Mouse (Mus musculus) stomach, embryonic 16.5 days (tissue): ENCODE data around the gene Jmjd8. TPM values are rescaled to one million over a fixed set of nuclear protein-coding genes. Genes with fewer than 3 reads are reported as not detected.

Source experiments
- ATAC-seq: fragments of 200-750 bp; cut with Nextera tagmentation; 2 replicates; pipeline ENCODE4 v1.8.0; 2017; ENCODE audit warnings: moderate number of reproducible peaks, moderate TSS enrichment; ENCODE audit not compliant: insufficient read depth, low FRiP score
- H3K27ac ChIP-seq: fragments of 300-500 bp; sonication (generic); 2 replicates; pipeline ENCODE4 v1.5.1; 2014; ENCODE audit warnings: low read length
- H3K27me3 ChIP-seq: fragments of 300-500 bp; sonication (generic); 2 replicates; pipeline ENCODE4 v1.6.1; 2014; ENCODE audit warnings: low read length, control low read depth, mixed read lengths; ENCODE audit not compliant: control insufficient read depth, insufficient read depth
- H3K36me3 ChIP-seq: fragments of 300-500 bp; sonication (generic); 2 replicates; pipeline ENCODE4 v1.6.1; 2014; ENCODE audit warnings: low read length; ENCODE audit not compliant: control insufficient read depth, insufficient read depth
- H3K4me1 ChIP-seq: fragments of 300-500 bp; sonication (generic); 2 replicates; pipeline ENCODE4 v1.6.1; 2014; ENCODE audit warnings: low read length, control low read depth, mixed read lengths; ENCODE audit not compliant: control insufficient read depth, insufficient read depth
- H3K4me2 ChIP-seq: fragments of 300-500 bp; sonication (generic); 2 replicates; pipeline ENCODE4 v1.6.1; 2014; ENCODE audit warnings: low read depth, low read length, mixed read lengths
- H3K4me3 ChIP-seq: fragments of 300-500 bp; sonication (generic); replicated peaks from 2 replicates; pipeline ENCODE4 v1.5.1; 2014; ENCODE audit warnings: mild to moderate bottlenecking, low read length
- H3K9ac ChIP-seq: fragments of 300-500 bp; sonication (generic); 2 replicates; pipeline ENCODE4 v1.6.1; 2014; ENCODE audit warnings: low read length
- H3K9me3 ChIP-seq: fragments of 300-500 bp; sonication (generic); replicated peaks from 2 replicates; pipeline ENCODE4 v1.6.1; 2016; ENCODE audit warnings: low read length, control low read depth; ENCODE audit not compliant: control insufficient read depth
- WGBS: fragments of 180-500 bp; shearing (Covaris S2); extraction: QIAGEN DNeasy Blood & Tissue Kit; methylation state at CpG from one replicate; pipeline ENCODE4 v1.1.7; 2014; 5-methylcytosine and 5-hydroxymethylcytosine counted together
- polyA plus RNA-seq: library from polyadenylated mRNA; unstranded; fragments of >200 nt; fragmentation: Nextera tagmentation; extraction: Ambion mirVana; gene quantifications from 2 replicates; pipeline ENCODE4 v1.2.1, GENCODE M21; 2015

Gene Jmjd8
- polyA plus RNA-seq, 1 experiment from 2014 or later = 58.1 TPM

DNA sequence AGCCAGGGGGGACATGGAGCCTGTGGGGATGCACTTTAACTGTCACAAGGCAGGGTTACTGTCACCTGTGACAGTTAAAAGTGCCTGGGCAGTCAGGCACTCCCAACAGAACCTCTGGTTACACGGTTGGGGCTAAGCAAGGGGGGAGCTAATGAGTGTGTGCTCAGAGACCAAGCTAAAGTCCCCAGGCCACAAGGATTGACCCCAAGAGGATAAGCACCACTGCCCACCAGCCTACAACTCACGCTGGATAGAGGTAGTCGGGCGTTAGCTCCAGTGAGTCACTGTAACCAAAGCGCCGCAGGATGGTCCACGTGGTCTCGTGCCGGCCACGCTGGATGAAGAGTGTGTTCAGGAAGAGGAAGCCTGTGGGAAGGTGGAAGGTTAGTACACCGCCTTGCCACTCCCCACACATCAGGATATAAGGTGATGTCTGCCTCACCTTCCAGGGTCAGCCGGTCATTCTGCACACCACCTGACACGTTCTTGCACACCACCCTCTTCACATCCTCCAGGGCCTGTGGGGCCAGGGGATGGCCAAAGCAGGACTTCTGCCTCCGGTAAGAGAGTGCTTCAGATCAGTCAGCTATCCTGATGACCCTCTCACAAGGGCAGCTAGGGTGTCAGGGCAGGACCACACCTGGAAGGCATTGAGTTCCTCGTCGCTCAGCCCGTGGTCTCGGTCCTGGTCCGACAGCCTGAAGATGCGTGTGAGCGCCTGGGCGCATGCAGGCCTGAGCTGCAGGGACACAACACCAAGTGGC, 12.6 kb downstream of the Jmjd8 start, which contains the start of gene Gm20683:
TSS of gene Gm20683 (minus strand) at position 647 of the 764 bp plus-strand sequence.
- H3K4me1 ChIP-seq = peaks cover 25% of the 10 kb centered on the region
- ATAC-seq = no peak
- H3K27ac ChIP-seq = no peak within 1 kb of the TSS
- peaks cover 25% of the 10 kb centered on the region for H3K36me3 ChIP-seq
- no peak within 1 kb of the TSS for H3K4me3 ChIP-seq
- no peak within 1 kb of the TSS for H3K4me2 ChIP-seq
- H3K27me3 ChIP-seq = no peaks in the 10 kb centered on the region
- 92% methylated on average over 22 of the region's 22 CpGs for WGBS
- no peak within 1 kb of the TSS for H3K9ac ChIP-seq
- no peaks in the 10 kb centered on the region for H3K9me3 ChIP-seq

DNA sequence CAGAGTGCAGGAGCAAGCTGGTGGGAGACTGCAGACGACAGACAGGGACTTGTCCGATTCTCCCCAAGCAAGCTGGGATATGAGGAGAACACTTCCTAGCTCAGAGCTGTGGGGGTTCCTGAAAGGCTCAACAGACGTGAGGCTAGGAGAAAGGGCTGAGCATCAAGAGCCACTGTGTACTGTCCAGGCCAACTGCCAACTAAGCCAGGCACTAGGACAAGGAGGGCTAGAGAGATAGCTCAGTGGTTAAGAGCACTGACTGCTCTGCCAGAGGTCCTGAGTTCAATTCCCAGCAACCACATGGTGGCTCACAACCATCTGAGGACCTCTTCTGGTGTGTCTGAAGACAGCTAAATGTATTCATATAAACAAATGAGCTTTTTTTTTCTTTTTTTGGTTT, 13.8 kb downstream of the Jmjd8 start:
- Histone ChIP-seq H3K9ac (no peak overlapping the region), H3K4me3 (no peak overlapping the region), H3K4me1 (peaks cover 16% of the 10 kb centered on the region), H3K9me3 (no peaks in the 10 kb centered on the region), H3K36me3 (peaks cover 25% of the 10 kb centered on the region), H3K27me3 (no peaks in the 10 kb centered on the region), H3K4me2 (no peak overlapping the region), H3K27ac (no peak overlapping the region)
- no peak for ATAC-seq
- WGBS = 85% methylated on average over 3 of the region's 3 CpGs

GRCm38 (mm10) chr17:25843122-25843521, 14.5 kb downstream of the Jmjd8 start:
- no peak for ATAC-seq
- peak overlapping the region; percentile 96 for H3K9ac ChIP-seq
- H3K27ac ChIP-seq = no peak overlapping the region
- H3K4me1 ChIP-seq = peaks cover 16% of the 10 kb centered on the region
- WGBS = 89% methylated on average over 4 of the region's 4 CpGs
- H3K4me3 ChIP-seq = peak overlapping the region; percentile 89
- no peaks in the 10 kb centered on the region for H3K27me3 ChIP-seq
- H3K36me3 ChIP-seq = peaks cover 25% of the 10 kb centered on the region
- H3K9me3 ChIP-seq = no peaks in the 10 kb centered on the region
- H3K4me2 ChIP-seq = peak overlapping the region; percentile 79

GRCm38 (mm10) chr17:25843636-25844395, 15.1 kb downstream of the Jmjd8 start:
- no peak for ATAC-seq
- H3K4me3 ChIP-seq = peak overlapping the region; percentile 89

DNA sequence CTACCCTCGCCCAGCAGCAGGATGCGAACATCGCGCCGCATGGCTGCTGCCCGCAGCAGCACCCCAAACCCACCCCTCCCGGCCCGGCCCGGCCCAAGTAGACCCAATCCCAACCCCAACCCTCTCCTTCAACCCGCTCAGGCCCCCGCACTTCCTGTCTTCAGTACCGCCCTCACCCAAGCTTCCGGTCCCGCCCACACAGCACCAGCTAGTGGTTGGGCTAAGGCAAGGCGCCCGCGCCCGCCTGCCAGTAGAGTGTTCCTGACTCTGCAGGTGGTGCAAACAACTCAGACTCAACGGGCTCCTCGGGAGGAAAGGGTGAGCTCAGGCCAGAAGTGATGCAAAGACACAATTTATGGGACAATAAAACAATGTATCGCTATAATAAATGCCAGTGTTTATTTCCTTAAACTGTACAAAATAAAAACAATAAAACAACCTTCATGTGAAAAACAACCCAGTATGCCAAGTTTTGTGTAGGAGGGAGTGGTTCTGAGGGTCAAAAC, 15.8 kb downstream of the Jmjd8 start, which contains the start of gene Rhot2:
TSS of gene Rhot2 (minus strand) at position 456 of the 506 bp plus-strand sequence.
- peaks cover 17% of the 10 kb centered on the region for H3K36me3 ChIP-seq
- WGBS = 1% methylated on average over 21 of the region's 21 CpGs
- peak; percentile 96 for ATAC-seq

More at GRCm38 (mm10) chr17:25843636-25844395, 15.1 kb downstream of the Jmjd8 start:
- Histone ChIP-seq H3K9ac (peak overlapping the region; percentile 96), H3K9me3 (no peaks in the 10 kb centered on the region), H3K36me3 (peaks cover 23% of the 10 kb centered on the region), H3K27ac (peak overlapping the region; percentile 89), H3K4me2 (peak overlapping the region; percentile 79), H3K27me3 (no peaks in the 10 kb centered on the region), H3K4me1 (peaks cover 16% of the 10 kb centered on the region)
- WGBS = 2% methylated on average over 38 of the region's 38 CpGs

DNA sequence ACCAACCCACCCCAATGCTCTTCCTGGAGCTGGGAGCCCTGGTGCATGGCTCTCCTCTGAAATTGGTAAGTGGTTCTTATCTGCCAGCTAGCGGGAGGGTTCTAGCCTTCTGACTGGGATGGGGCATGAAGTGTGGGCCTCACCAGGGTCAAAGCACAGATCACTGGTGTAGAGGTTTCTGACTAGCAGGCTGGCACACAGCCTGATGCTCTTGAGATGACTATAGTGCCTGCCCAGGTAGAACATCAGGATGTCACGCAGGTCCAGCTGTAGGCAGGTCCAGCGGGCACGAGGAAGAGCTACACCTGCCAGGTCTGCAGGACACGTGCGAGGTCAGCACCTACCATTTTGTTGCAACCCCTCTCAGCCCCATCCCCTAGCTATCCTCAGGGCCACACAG, 31.6 kb downstream of the Jmjd8 start:
- H3K4me1 ChIP-seq = peaks cover 14% of the 10 kb centered on the region
- 0 out of 2 replicates have a peak, but pooled peaks cover 3% of the 10 kb centered on the region for H3K36me3 ChIP-seq
- no peaks in the 10 kb centered on the region for H3K27me3 ChIP-seq
- no peak for ATAC-seq
- H3K4me2 ChIP-seq = peak overlapping the region; percentile 96
- WGBS = 86% methylated on average over 6 of the region's 6 CpGs
- peak overlapping the region; percentile 82; the same call in 1 of the 2 replicates for H3K4me3 ChIP-seq
- H3K27ac ChIP-seq = no peak overlapping the region
- peak overlapping the region; percentile 90 for H3K9ac ChIP-seq
- H3K9me3 ChIP-seq = no peaks in the 10 kb centered on the region

More for the DNA sequence above, 15.8 kb downstream of the Jmjd8 start, which contains the start of gene Rhot2:
- Histone ChIP-seq H3K9me3 (no peaks in the 10 kb centered on the region), H3K4me2 (peak within 1 kb of the TSS; percentile 79), H3K27ac (peak within 1 kb of the TSS; percentile 89), H3K9ac (peak within 1 kb of the TSS; percentile 96), H3K27me3 (no peaks in the 10 kb centered on the region), H3K4me1 (peaks cover 16% of the 10 kb centered on the region), H3K4me3 (peak within 1 kb of the TSS; percentile 89)

GRCm38 (mm10) chr17:25860832-25861703, 32.4 kb downstream of the Jmjd8 start, which contains the start of gene Wdr90:
Gene Wdr90, minus strand, starts transcription at chr17:25861501.
- Histone ChIP-seq H3K9ac (peak within 1 kb of the TSS; percentile 90), H3K4me2 (peak within 1 kb of the TSS; percentile 96), H3K36me3 (0 out of 2 replicates have a peak, but pooled peaks cover 3% of the 10 kb centered on the region), H3K27ac (peak within 1 kb of the TSS; percentile 75), H3K9me3 (no peaks in the 10 kb centered on the region), H3K4me1 (peaks cover 14% of the 10 kb centered on the region), H3K27me3 (no peaks in the 10 kb centered on the region), H3K4me3 (peak within 1 kb of the TSS; percentile 82)
- ATAC-seq = peak; percentile 94
- WGBS = 2% methylated on average over 65 of the region's 65 CpGs
